Mouse (Mus musculus): Measurements from ENCODE around the gene Wdr20rt. TPM values are rescaled to one million over a fixed set of nuclear protein-coding genes. Genes with fewer than 3 reads are reported as not detected.

Wdr20rt gene
- polyA plus RNA-seq (2014; fragmentation: Illumina TruSeq; extraction: RNeasy Lipid Tissue Mini Kit (QIAGEN cat#74804); ENCODE audit: insufficient read depth, low read depth, low replicate concordance): not detected

GRCm38 (mm10) chr12:65225467-65225945, at the start of gene Wdr20rt:
TSS of gene Wdr20rt (plus strand) at chr12:65225517.

Other genes with a start within 250 kb of the Wdr20rt start
- gene Prpf39, start 189.2 kb upstream of the Wdr20rt start, polyA plus RNA-seq (2014; fragmentation: Illumina TruSeq; extraction: RNeasy Lipid Tissue Mini Kit (QIAGEN cat#74804); ENCODE audit: insufficient read depth, low read depth, low replicate concordance): 13.3 TPM
- 63.9 TPM for gene Fkbp3, start 151.5 kb upstream of the Wdr20rt start, polyA plus RNA-seq (2014; fragmentation: Illumina TruSeq; extraction: RNeasy Lipid Tissue Mini Kit (QIAGEN cat#74804); ENCODE audit: insufficient read depth, low read depth, low replicate concordance)
- 0.50 TPM for gene Fancm, start 149.9 kb upstream of the Wdr20rt start, polyA plus RNA-seq (2014; fragmentation: Illumina TruSeq; extraction: RNeasy Lipid Tissue Mini Kit (QIAGEN cat#74804); ENCODE audit: insufficient read depth, low read depth, low replicate concordance)
- 0.24 TPM for gene Mis18bp1, start 52.9 kb upstream of the Wdr20rt start, polyA plus RNA-seq (2014; fragmentation: Illumina TruSeq; extraction: RNeasy Lipid Tissue Mini Kit (QIAGEN cat#74804); ENCODE audit: insufficient read depth, low read depth, low replicate concordance)

Measured in lung, adult 10 weeks (tissue).